Mouse (Mus musculus): ENCODE data around the gene Hcar2. TPM values are rescaled to one million over a fixed set of nuclear protein-coding genes. Genes with fewer than 3 reads are reported as not detected.
A peak's percentile ranks its signal among the peaks of the same experiment; 100 is the strongest.

The Hcar2 gene
- polyA plus RNA-seq (2015; fragmentation: Nextera tagmentation; extraction: Ambion mirVana) = not detected in 2 replicates

GRCm38 (mm10) chr5:123865365-123865764 lies at the start of gene Hcar2:
Gene Hcar2 (minus strand): TSS chr5:123865499.
- no peak for ATAC-seq (replicated peaks)
- Histone ChIP-seq H3K4me3 (no peak within 1 kb of the TSS), H3K9me3 (no peaks in the 10 kb centered on the region), H3K4me2 (no peak within 1 kb of the TSS), H3K27me3 (replicated peaks) (no peaks in the 10 kb centered on the region), H3K9ac (no peak within 1 kb of the TSS), H3K27ac (no peak within 1 kb of the TSS), H3K4me1 (no peaks in the 10 kb centered on the region), H3K36me3 (replicated peaks) (no peaks in the 10 kb centered on the region)
- 82% methylated on average over 12 of the region's 12 CpGs for WGBS

DNA sequence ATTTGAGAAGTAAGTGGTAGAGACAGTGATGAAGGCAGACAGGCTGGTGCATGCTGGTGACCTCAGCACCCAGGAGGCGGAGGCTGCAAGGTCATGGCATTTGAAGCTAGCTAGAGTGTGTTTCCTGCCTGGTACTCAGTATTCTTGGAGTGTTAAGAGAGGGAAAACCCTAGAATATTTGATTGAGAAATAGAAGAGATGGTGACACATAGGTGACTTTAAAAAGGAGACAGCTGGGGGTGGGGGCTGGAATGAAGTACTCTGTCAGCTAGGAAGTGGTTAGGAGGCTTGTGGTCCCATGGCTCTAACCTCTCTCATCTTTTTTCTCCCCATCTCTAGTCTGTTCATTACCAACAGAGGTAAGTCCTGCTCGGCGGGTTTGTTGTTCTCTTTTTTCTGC lies 49.6 kb upstream of the Hcar2 start:
- WGBS = 89% methylated on average over 3 of the region's 3 CpGs
- H3K4me1 ChIP-seq = 0 out of 2 replicates have a peak, but pooled peaks cover 5% of the 10 kb centered on the region
- no peaks in the 10 kb centered on the region for H3K9me3 ChIP-seq
- H3K4me2 ChIP-seq = no peak overlapping the region
- no peak overlapping the region for H3K4me3 ChIP-seq
- H3K36me3 ChIP-seq (replicated peaks) = peaks cover 29% of the 10 kb centered on the region
- H3K27ac ChIP-seq = no peak overlapping the region
- no peaks in the 10 kb centered on the region for H3K27me3 ChIP-seq (replicated peaks)
- H3K9ac ChIP-seq = no peak overlapping the region
- no peak for ATAC-seq (replicated peaks)

- no peaks in the 10 kb centered on the region for H3K27me3 ChIP-seq (replicated peaks)
These were observed 42.3 kb upstream of the Hcar2 start for GRCm38 (mm10) chr5:123907631-123907977.

DNA sequence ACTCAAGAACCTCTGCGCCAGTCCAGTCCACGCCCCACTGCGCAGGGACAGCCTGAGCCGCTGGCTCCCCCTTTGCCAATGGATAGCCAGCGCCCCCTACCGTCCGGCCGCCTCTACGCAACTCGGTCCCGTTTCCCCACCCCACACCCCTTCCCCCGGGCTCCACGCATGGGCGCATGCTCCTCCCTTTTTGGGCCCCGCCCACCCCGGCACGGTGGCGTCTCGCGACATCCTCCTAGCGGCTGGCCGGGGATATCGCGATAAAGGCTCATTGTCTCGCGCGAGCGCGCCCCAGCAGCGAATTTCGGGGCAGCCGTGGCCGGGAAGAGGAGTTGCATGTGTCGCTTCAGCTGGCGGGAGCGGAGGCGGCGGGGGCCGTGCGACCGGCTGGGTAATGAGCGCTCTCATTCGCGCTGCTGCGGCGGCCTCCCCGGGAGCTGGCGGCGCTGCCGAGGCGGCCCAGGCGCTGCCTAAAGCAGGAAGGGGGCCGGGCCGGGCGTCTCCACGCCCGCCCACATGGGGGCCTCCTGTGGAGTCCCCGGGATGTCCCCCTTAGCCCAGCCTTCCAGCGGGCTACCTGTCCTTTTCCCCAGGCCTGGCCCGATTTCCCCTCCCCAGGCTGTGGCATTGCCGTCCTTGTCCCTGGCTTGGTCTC lies 41.8 kb upstream of the Hcar2 start, which contains the start of gene Denr:
Gene Denr, plus strand, starts transcription at position 200 of the 655 bp plus-strand sequence.
- H3K36me3 ChIP-seq (replicated peaks) = peaks cover 9% of the 10 kb centered on the region; the same call in 1 of the 2 replicates
- H3K4me1 ChIP-seq = peaks cover 29% of the 10 kb centered on the region
- no peaks in the 10 kb centered on the region for H3K27me3 ChIP-seq (replicated peaks)
- H3K27ac ChIP-seq = peak within 1 kb of the TSS; percentile 86
- no peaks in the 10 kb centered on the region for H3K9me3 ChIP-seq
- H3K4me3 ChIP-seq = peak within 1 kb of the TSS; percentile 89
- H3K4me2 ChIP-seq = peak within 1 kb of the TSS; percentile 88
- under 1% methylated on average over 54 of the region's 61 CpGs for WGBS
- H3K9ac ChIP-seq = peak within 1 kb of the TSS; percentile 98
- ATAC-seq (replicated peaks) = peak; percentile 94

More at GRCm38 (mm10) chr5:123907631-123907977, 42.3 kb upstream of the Hcar2 start:
- Histone ChIP-seq H3K4me3 (peak overlapping the region; percentile 89), H3K9me3 (no peaks in the 10 kb centered on the region), H3K9ac (peak overlapping the region; percentile 98), H3K4me1 (peaks cover 29% of the 10 kb centered on the region), H3K36me3 (replicated peaks) (peaks cover 9% of the 10 kb centered on the region; the same call in 1 of the 2 replicates), H3K27ac (peak overlapping the region; percentile 86), H3K4me2 (peak overlapping the region; percentile 88)
- 5% methylated on average over 10 of the region's 10 CpGs for WGBS
- ATAC-seq (replicated peaks) = no peak; the same call in 1 of the 2 replicates

GRCm38 (mm10) chr5:123906146-123906975 lies 41.1 kb upstream of the Hcar2 start:
- no peaks in the 10 kb centered on the region for H3K27me3 ChIP-seq (replicated peaks)
- H3K27ac ChIP-seq = peak overlapping the region; percentile 39; the same call in 1 of the 2 replicates
- peak overlapping the region; percentile 15 for H3K9ac ChIP-seq
- ATAC-seq (replicated peaks) = no peak
- peaks cover 9% of the 10 kb centered on the region; the same call in 1 of the 2 replicates for H3K36me3 ChIP-seq (replicated peaks)
- no peaks in the 10 kb centered on the region for H3K9me3 ChIP-seq
- H3K4me2 ChIP-seq = peak overlapping the region; percentile 88
- peaks cover 29% of the 10 kb centered on the region for H3K4me1 ChIP-seq
- WGBS = 69% methylated on average over 17 of the region's 17 CpGs
- H3K4me3 ChIP-seq = peak overlapping the region; percentile 89

- ATAC-seq (replicated peaks) = no peak
These were observed 38.9 kb upstream of the Hcar2 start for GRCm38 (mm10) chr5:123904059-123904672.

DNA sequence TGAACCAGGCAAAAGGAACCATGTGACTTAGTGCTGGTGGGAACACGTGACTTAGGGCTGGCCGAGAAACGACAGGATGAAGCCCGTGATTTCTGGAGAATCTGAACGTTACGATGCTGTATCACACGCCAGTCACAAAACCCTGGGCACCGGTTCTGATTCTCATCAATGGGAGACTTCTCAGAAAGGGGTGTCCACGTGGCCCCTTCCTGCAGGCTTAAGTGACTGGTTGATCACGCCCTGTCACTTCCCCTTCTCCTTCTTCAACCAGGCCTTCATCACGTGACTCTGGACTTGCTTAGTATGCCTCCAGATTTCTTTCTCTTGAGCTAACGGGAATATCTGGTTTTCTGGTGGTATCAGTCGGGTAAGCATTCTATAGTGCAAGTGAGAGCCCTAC lies 32.1 kb upstream of the Hcar2 start:
- ATAC-seq (replicated peaks) = no peak
- Histone ChIP-seq H3K27ac (no peak overlapping the region), H3K9ac (no peak overlapping the region), H3K9me3 (no peaks in the 10 kb centered on the region), H3K4me3 (no peak overlapping the region), H3K27me3 (replicated peaks) (no peaks in the 10 kb centered on the region), H3K4me1 (no peaks in the 10 kb centered on the region), H3K4me2 (no peak overlapping the region), H3K36me3 (replicated peaks) (no peaks in the 10 kb centered on the region)
- 80% methylated on average over 13 of the region's 13 CpGs for WGBS

More at GRCm38 (mm10) chr5:123904059-123904672, 38.9 kb upstream of the Hcar2 start:
- 76% methylated on average over 11 of the region's 11 CpGs for WGBS
- Histone ChIP-seq H3K4me2 (no peak overlapping the region), H3K9ac (no peak overlapping the region), H3K27me3 (replicated peaks) (no peaks in the 10 kb centered on the region), H3K9me3 (no peaks in the 10 kb centered on the region), H3K27ac (no peak overlapping the region), H3K36me3 (replicated peaks) (no peaks in the 10 kb centered on the region), H3K4me1 (peaks cover 20% of the 10 kb centered on the region), H3K4me3 (no peak overlapping the region)

- Histone ChIP-seq H3K9me3 (no peaks in the 10 kb centered on the region), H3K4me2 (no peak overlapping the region), H3K27me3 (replicated peaks) (no peaks in the 10 kb centered on the region), H3K9ac (no peak overlapping the region), H3K36me3 (replicated peaks) (no peaks in the 10 kb centered on the region), H3K4me1 (no peaks in the 10 kb centered on the region), H3K27ac (no peak overlapping the region), H3K4me3 (no peak overlapping the region)
- WGBS = 83% methylated on average over 11 of the region's 11 CpGs
- no peak for ATAC-seq (replicated peaks)
These were observed 31.1 kb upstream of the Hcar2 start for GRCm38 (mm10) chr5:123896395-123896794.

DNA sequence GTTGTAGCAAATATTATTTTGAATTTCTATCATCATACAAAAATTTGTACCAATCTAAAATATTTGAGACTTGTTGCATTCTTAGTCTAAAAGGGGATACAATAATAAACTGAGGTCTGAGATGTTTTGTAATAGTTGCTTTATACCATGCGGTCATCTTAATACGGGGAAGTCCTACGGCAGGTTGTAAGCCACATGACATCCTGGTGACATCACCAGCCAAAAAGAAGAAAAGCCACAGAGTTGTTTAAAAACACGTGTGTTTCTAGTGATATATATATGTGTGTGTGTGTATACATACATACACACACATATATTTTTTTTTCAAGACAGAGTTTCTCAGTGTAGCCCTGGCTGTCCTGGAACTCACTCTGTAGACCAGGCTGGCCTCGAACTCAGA lies 28.2 kb upstream of the Hcar2 start:
- Histone ChIP-seq H3K27ac (no peak overlapping the region), H3K4me1 (no peaks in the 10 kb centered on the region), H3K9me3 (no peaks in the 10 kb centered on the region), H3K9ac (no peak overlapping the region), H3K4me2 (no peak overlapping the region), H3K36me3 (replicated peaks) (no peaks in the 10 kb centered on the region), H3K4me3 (no peak overlapping the region), H3K27me3 (replicated peaks) (no peaks in the 10 kb centered on the region)
- no peak for ATAC-seq (replicated peaks)
- WGBS = 90% methylated on average over 5 of the region's 5 CpGs

- 55% methylated on average over 6 of the region's 6 CpGs for WGBS
- Histone ChIP-seq H3K9me3 (no peaks in the 10 kb centered on the region), H3K4me1 (no peaks in the 10 kb centered on the region), H3K27ac (no peak overlapping the region), H3K9ac (no peak overlapping the region), H3K4me2 (no peak overlapping the region), H3K36me3 (replicated peaks) (no peaks in the 10 kb centered on the region), H3K4me3 (no peak overlapping the region), H3K27me3 (replicated peaks) (no peaks in the 10 kb centered on the region)
- ATAC-seq (replicated peaks) = no peak
These were observed 26.4 kb upstream of the Hcar2 start for GRCm38 (mm10) chr5:123891669-123892068.

- WGBS = 79% methylated on average over 5 of the region's 5 CpGs
- Histone ChIP-seq H3K27me3 (replicated peaks) (no peaks in the 10 kb centered on the region), H3K4me3 (no peak overlapping the region), H3K4me1 (no peaks in the 10 kb centered on the region), H3K27ac (no peak overlapping the region), H3K36me3 (replicated peaks) (no peaks in the 10 kb centered on the region), H3K9me3 (no peaks in the 10 kb centered on the region), H3K4me2 (no peak overlapping the region), H3K9ac (no peak overlapping the region)
- ATAC-seq (replicated peaks) = no peak
These were observed 25.7 kb upstream of the Hcar2 start for GRCm38 (mm10) chr5:123890987-123891386.

DNA sequence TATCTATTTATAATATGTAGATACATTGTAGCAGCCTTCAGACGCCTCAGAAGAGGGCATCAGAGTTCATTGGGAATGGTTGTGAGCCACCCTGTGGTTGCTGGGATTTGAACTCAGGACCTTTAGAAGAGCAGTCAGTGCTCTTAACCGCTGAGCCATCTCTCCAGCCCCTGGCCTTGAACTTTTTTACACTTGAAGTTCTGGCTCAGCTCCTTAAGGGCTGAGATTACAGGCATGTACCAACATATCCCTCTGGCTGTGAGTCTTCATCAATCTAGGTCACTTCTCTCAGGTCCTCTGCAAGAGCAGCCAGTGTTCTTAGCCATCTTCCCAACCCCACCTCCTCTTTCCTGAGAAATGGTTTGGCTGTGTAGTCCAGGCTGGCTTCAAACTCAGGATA lies 25.0 kb upstream of the Hcar2 start:
- WGBS = 74% methylated on average over 2 of the region's 2 CpGs
- H3K4me3 ChIP-seq = no peak overlapping the region
- no peak overlapping the region for H3K9ac ChIP-seq
- H3K27me3 ChIP-seq (replicated peaks) = no peaks in the 10 kb centered on the region
- H3K4me2 ChIP-seq = no peak overlapping the region
- no peak for ATAC-seq (replicated peaks)
- H3K36me3 ChIP-seq (replicated peaks) = no peaks in the 10 kb centered on the region
- H3K4me1 ChIP-seq = no peaks in the 10 kb centered on the region
- H3K27ac ChIP-seq = no peak overlapping the region
- H3K9me3 ChIP-seq = no peaks in the 10 kb centered on the region

Data from midbrain, embryonic 15.5 days (tissue).